17 mouse cellular contexts compared by ENCODE assay signal in the genomic region with DNA sequence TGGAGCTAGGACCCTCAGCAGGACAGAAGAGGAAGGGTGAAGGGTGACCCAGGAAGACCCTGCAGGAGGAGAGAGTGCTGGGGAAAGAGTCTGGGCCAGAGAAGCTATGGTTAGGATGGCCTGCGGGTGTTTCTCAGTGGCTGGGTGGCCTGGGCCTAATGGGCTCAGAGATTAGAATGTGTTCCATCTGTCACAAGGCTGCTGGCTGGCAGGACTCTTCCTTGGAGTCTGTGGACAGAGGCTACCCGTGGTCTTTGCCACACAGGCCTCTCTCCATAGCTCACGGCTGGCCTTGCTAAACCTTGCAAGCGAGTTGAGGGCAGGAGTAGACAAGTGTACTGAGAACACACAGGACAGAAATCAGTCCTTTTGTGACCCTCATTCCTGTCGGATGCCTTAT.
"Had no signal": no experiment of that assay in that cellular context is flagged by ENCODE, and none has a peak within 500 bp of the region (broad histone marks: within the 10 kb centered on the region; RNA-seq: fewer than 3 reads in every experiment).

No protein-coding gene starts in this region.

- ATAC-seq: midbrain, embryonic 13.5 days; midbrain, embryonic 16.5 days had no signal

- DNase-seq: lung, adult 18-20 months; lung, embryonic 14.5 days; lung, postnatal 10 days; lung, postnatal 4 days; right cerebral cortex, adult 18-20 months; right cerebral cortex, postnatal 25 days; right cerebral cortex, postnatal 4 days; spleen, adult 18-20 months; thymus, adult 18-20 months; thymus, postnatal 14 days; thymus, postnatal 36 days had no signal

- H3K9ac ChIP-seq: lung, embryonic 14.5 days; midbrain, embryonic 13.5 days; neural tube, embryonic 13.5 days; neural tube, embryonic 15.5 days had no signal

- H3K36me3 ChIP-seq: midbrain, embryonic 13.5 days; neural tube, embryonic 13.5 days; neural tube, embryonic 15.5 days had no signal

- H3K27ac ChIP-seq: midbrain, embryonic 13.5 days; neural tube, embryonic 13.5 days; neural tube, embryonic 15.5 days had no signal

- H3K9me3 ChIP-seq: midbrain, embryonic 13.5 days; neural tube, embryonic 13.5 days; neural tube, embryonic 15.5 days had no signal

- H3K4me3 ChIP-seq: midbrain, embryonic 13.5 days; myocyte; neural tube, embryonic 13.5 days; neural tube, embryonic 15.5 days had no signal

- H3K27me3 ChIP-seq: midbrain, embryonic 13.5 days; neural tube, embryonic 13.5 days; neural tube, embryonic 15.5 days had no signal

- H3K4me2 ChIP-seq: lung, embryonic 14.5 days; midbrain, embryonic 11.5 days; midbrain, embryonic 13.5 days; neural tube, embryonic 13.5 days; neural tube, embryonic 15.5 days had no signal
